12 mouse cellular contexts compared by ENCODE assay signal in the genomic region with DNA sequence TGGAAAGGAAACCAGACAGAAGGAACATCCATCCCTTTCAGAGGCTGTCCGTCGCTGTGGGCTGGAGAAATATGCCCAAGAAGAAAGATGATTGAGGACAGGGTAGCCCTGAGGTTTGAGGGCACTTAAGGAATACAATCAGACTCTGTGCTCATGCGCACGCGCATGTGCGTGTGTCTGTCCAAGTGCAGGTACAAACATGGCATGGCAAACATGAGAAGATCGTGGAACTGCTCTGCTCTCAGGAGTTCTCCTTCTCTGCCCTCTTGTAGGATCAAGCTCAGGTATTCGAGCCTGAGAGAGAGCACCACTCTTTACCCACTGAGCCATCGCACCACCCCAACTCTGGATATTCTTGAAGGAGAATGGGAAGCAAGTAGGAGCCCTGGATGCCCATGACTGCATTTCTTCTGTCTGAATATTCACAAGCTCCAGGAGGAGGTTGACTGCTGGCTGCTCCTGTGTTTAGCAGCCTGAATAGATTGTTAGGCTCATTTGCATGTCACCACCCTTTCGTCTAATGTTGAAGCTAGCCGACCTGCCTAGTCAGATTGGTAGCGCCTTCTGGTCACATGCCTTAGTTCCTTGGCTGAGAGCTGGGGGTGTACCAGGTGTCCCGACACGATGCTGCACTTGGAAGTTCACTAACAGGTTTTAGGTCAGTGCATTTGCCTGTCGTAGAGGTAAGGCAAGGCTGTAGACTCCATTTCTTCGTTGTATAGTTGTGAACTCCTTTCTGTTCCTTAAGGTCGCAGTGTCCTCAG. TPM values are rescaled to one million over a fixed set of nuclear protein-coding genes. Genes with fewer than 3 reads are reported as not detected.
DNase-seq lines count a peak whose midpoint lies in the region; ATAC-seq and TF ChIP-seq lines count a peak whose summit lies in the region.
"Had no signal": no experiment of that assay in that cellular context is flagged by ENCODE, and none has a peak within 500 bp of the region (broad histone marks: within the 10 kb centered on the region; RNA-seq: fewer than 3 reads in every experiment).

No protein-coding gene starts in this region.

- no peak overlapping the region for H3K9ac ChIP-seq in midbrain, embryonic 11.5 days (ENCODE audit: low read length)
- H3K9ac ChIP-seq in midbrain, embryonic 16.5 days (ENCODE audit: low read depth, low read length), result no peak overlapping the region
- no peak overlapping the region for H3K9ac ChIP-seq in hindbrain, embryonic 12.5 days
- H3K9ac ChIP-seq: embryonic facial prominence, embryonic 15.5 days; hindbrain, embryonic 14.5 days had no signal

- no peak for TF ChIP-seq POLR2A in small intestine, adult 2 months (IDR thresholded peaks at IDR 0.05; ENCODE audit: low read depth, low read length)

- no peak for DNase-seq in heart, embryonic 10.5 days (ENCODE audit: low spot score)
- no peak for DNase-seq in heart, adult 18-20 months
- DNase-seq in midbrain, embryonic 11.5 days (ENCODE audit: low spot score, missing footprints), result peak; percentile 35
- peak; percentile 35 for DNase-seq in kidney, postnatal 10 days
- DNase-seq in left cerebral cortex, postnatal 36 days (ENCODE audit: low spot score in 2 of 2), result no peak
- DNase-seq: adrenal gland, adult 2 months; right cerebral cortex, postnatal 4 days had no signal

- H3K4me2 ChIP-seq in midbrain, embryonic 11.5 days, result no peak overlapping the region
- H3K4me2 ChIP-seq in midbrain, embryonic 16.5 days (ENCODE audit: low read length), result no peak overlapping the region
- H3K4me2 ChIP-seq in hindbrain, embryonic 12.5 days (replicated peaks), result no peak overlapping the region
- H3K4me2 ChIP-seq: embryonic facial prominence, embryonic 15.5 days; hindbrain, embryonic 14.5 days had no signal

- no peaks in the 10 kb centered on the region for H3K9me3 ChIP-seq in heart, embryonic 10.5 days
- no peaks in the 10 kb centered on the region for H3K9me3 ChIP-seq in midbrain, embryonic 11.5 days (ENCODE audit: control insufficient read depth, low read length)
- no peaks in the 10 kb centered on the region for H3K9me3 ChIP-seq in midbrain, embryonic 16.5 days (replicated peaks; ENCODE audit: control insufficient read depth, low read length, poor library complexity, severe bottlenecking)
- no peaks in the 10 kb centered on the region for H3K9me3 ChIP-seq in hindbrain, embryonic 12.5 days (replicated peaks)
- H3K9me3 ChIP-seq: embryonic facial prominence, embryonic 15.5 days had no signal

- TF ChIP-seq CTCF in small intestine, adult 2 months (IDR thresholded peaks at IDR 0.05; ENCODE audit: extremely low read depth, insufficient read length, insufficient replicate concordance, low read depth, low read length), result no peak

- H3K27ac ChIP-seq in heart, embryonic 10.5 days, result peak overlapping the region; percentile 44
- H3K27ac ChIP-seq in midbrain, embryonic 11.5 days (ENCODE audit: low read depth, low read length), result no peak overlapping the region
- H3K27ac ChIP-seq in midbrain, embryonic 16.5 days (ENCODE audit: low read length), result no peak overlapping the region
- H3K27ac ChIP-seq in small intestine, adult 2 months (ENCODE audit: insufficient read depth, low read depth, low read length), result 0 out of 2 replicates have a peak overlapping the region, but pooled peaks have one; percentile 9
- no peak overlapping the region for H3K27ac ChIP-seq in hindbrain, embryonic 12.5 days
- H3K27ac ChIP-seq: embryonic facial prominence, embryonic 15.5 days; hindbrain, embryonic 14.5 days had no signal

- no peaks in the 10 kb centered on the region for H3K27me3 ChIP-seq in heart, embryonic 10.5 days (ENCODE audit: insufficient read depth, poor library complexity, severe bottlenecking)
- H3K27me3 ChIP-seq in midbrain, embryonic 11.5 days (ENCODE audit: control insufficient read depth, insufficient read depth, low read length), result no peaks in the 10 kb centered on the region
- H3K27me3 ChIP-seq in midbrain, embryonic 16.5 days (ENCODE audit: control insufficient read depth, insufficient read depth, low read depth, low read length), result no peaks in the 10 kb centered on the region
- no peaks in the 10 kb centered on the region for H3K27me3 ChIP-seq in small intestine, adult 2 months (ENCODE audit: control insufficient read depth, insufficient read depth, low read length)
- no peaks in the 10 kb centered on the region for H3K27me3 ChIP-seq in hindbrain, embryonic 12.5 days
- H3K27me3 ChIP-seq: embryonic facial prominence, embryonic 15.5 days had no signal

- no peaks in the 10 kb centered on the region for H3K36me3 ChIP-seq in heart, embryonic 10.5 days
- H3K36me3 ChIP-seq in midbrain, embryonic 11.5 days (ENCODE audit: control insufficient read depth, insufficient read depth, low read length), result no peaks in the 10 kb centered on the region
- no peaks in the 10 kb centered on the region for H3K36me3 ChIP-seq in midbrain, embryonic 16.5 days (ENCODE audit: control insufficient read depth, insufficient read depth, low read length)
- H3K36me3 ChIP-seq in small intestine, adult 2 months (ENCODE audit: control insufficient read depth, insufficient read depth, low read length), result no peaks in the 10 kb centered on the region
- no peaks in the 10 kb centered on the region for H3K36me3 ChIP-seq in hindbrain, embryonic 12.5 days
- H3K36me3 ChIP-seq: embryonic facial prominence, embryonic 15.5 days had no signal

- H3K4me3 ChIP-seq in heart, embryonic 10.5 days, result no peak overlapping the region
- H3K4me3 ChIP-seq in midbrain, embryonic 11.5 days (ENCODE audit: low read depth, low read length), result no peak overlapping the region
- no peak overlapping the region for H3K4me3 ChIP-seq in midbrain, embryonic 16.5 days (ENCODE audit: low read depth, low read length)
- H3K4me3 ChIP-seq in small intestine, adult 2 months (ENCODE audit: low read depth, low read length), result no peak overlapping the region
- H3K4me3 ChIP-seq in hindbrain, embryonic 12.5 days, result no peak overlapping the region
- H3K4me3 ChIP-seq: embryonic facial prominence, embryonic 15.5 days had no signal

- intact Hi-C loops in left cerebral cortex, postnatal 36 days (cut with DNase I), result no loop called here

- ATAC-seq in midbrain, embryonic 11.5 days (ENCODE audit: low FRiP score), result no peak
- ATAC-seq in midbrain, embryonic 16.5 days, result no peak
- no peak for ATAC-seq in hindbrain, embryonic 12.5 days (ENCODE audit: low FRiP score)

- 70% methylated on average over 17 of the region's 17 CpGs for WGBS in heart, embryonic 10.5 days
- WGBS in midbrain, embryonic 11.5 days, result 73% methylated on average over 17 of the region's 17 CpGs
- WGBS in midbrain, embryonic 16.5 days, result 71% methylated on average over 17 of the region's 17 CpGs
- 47% methylated on average over 17 of the region's 17 CpGs for WGBS in small intestine, adult 2 months
- WGBS in hindbrain, embryonic 12.5 days, result 66% methylated on average over 17 of the region's 17 CpGs

- H3K4me1 ChIP-seq in heart, embryonic 10.5 days, result peaks cover 83% of the 10 kb centered on the region
- H3K4me1 ChIP-seq in midbrain, embryonic 11.5 days (ENCODE audit: control insufficient read depth, insufficient read depth, low read length), result peaks cover 54% of the 10 kb centered on the region
- H3K4me1 ChIP-seq in midbrain, embryonic 16.5 days (ENCODE audit: control insufficient read depth, insufficient read depth, low read length), result peaks cover 41% of the 10 kb centered on the region
- peaks cover 38% of the 10 kb centered on the region for H3K4me1 ChIP-seq in small intestine, adult 2 months (ENCODE audit: control insufficient read depth, insufficient read depth, insufficient read length, low read length)
- H3K4me1 ChIP-seq in hindbrain, embryonic 12.5 days, result peaks cover 67% of the 10 kb centered on the region

RNA-seq across cellular contexts. Expression of gene Sort1, which starts 7.3 kb away (rescaled TPM):
- polyA plus RNA-seq in heart, embryonic 10.5 days (2016; fragmentation: Nextera tagmentation; extraction: Ambion mirVana), result 15.1 and 26.4 TPM in 2 replicates
- 10 to 100 TPM; 18.1 to 25.7 TPM for total RNA-seq in heart, adult 18-20 months (2021)
- 27.0 and 27.1 TPM in 2 replicates for polyA plus RNA-seq in midbrain, embryonic 11.5 days (2014; fragmentation: Nextera tagmentation; extraction: Ambion mirVana)
- 12.4 and 16.2 TPM in 2 replicates for polyA plus RNA-seq in midbrain, embryonic 16.5 days (2015; fragmentation: Nextera tagmentation; extraction: Ambion mirVana)
- 18.1 and 32.8 TPM in 2 replicates for polyA plus RNA-seq in small intestine, adult 2 months (2012; rRNA removed)
- total RNA-seq in left cerebral cortex, postnatal 36 days (2021), result 100 to 1,000 TPM; 299 to 314 TPM
- polyA plus RNA-seq in hindbrain, embryonic 12.5 days (2016; fragmentation: Nextera tagmentation; extraction: Ambion mirVana), result 35.0 TPM in 2 replicates

RNA-seq across cellular contexts. Expression of gene Psma5, which starts 34.5 kb away (rescaled TPM):
- polyA plus RNA-seq in heart, embryonic 10.5 days (2016; fragmentation: Nextera tagmentation; extraction: Ambion mirVana), result 280 and 324 TPM in 2 replicates
- 10 to 100 TPM; 55.0 to 59.5 TPM for total RNA-seq in heart, adult 18-20 months (2021)
- polyA plus RNA-seq in midbrain, embryonic 11.5 days (2014; fragmentation: Nextera tagmentation; extraction: Ambion mirVana), result 274 and 295 TPM in 2 replicates
- polyA plus RNA-seq in midbrain, embryonic 16.5 days (2015; fragmentation: Nextera tagmentation; extraction: Ambion mirVana), result 220 and 238 TPM in 2 replicates
- polyA plus RNA-seq in small intestine, adult 2 months (2012; rRNA removed), result 21.9 and 36.2 TPM in 2 replicates
- total RNA-seq in left cerebral cortex, postnatal 36 days (2021), result 10 to 100 TPM; 68.7 to 77.3 TPM
- polyA plus RNA-seq in hindbrain, embryonic 12.5 days (2016; fragmentation: Nextera tagmentation; extraction: Ambion mirVana), result 205 and 218 TPM in 2 replicates

Comparison
In these comparisons a context has a peak if more than half of its experiments do, and no peak if none do; other contexts are left out.
1. DNase-seq: peak in midbrain, embryonic 11.5 days (single experiment) and kidney, postnatal 10 days (single experiment); none in heart, embryonic 10.5 days (single experiment), heart, adult 18-20 months (0 of 2) and left cerebral cortex, postnatal 36 days (0 of 2).
2. H3K27ac ChIP-seq: peak in heart, embryonic 10.5 days (single experiment) and small intestine, adult 2 months (single experiment); none in midbrain, embryonic 11.5 days (single experiment), midbrain, embryonic 16.5 days (single experiment) and hindbrain, embryonic 12.5 days (single experiment).